Mouse (Mus musculus): ENCODE data around the gene Slc12a4.

Gene Slc12a4

GRCm38 (mm10) chr8:105971019-105971720 is 5.3 kb upstream of the Slc12a4 start:
- in situ Hi-C loops (cut with MboI, MseI): no loop called here

DNA sequence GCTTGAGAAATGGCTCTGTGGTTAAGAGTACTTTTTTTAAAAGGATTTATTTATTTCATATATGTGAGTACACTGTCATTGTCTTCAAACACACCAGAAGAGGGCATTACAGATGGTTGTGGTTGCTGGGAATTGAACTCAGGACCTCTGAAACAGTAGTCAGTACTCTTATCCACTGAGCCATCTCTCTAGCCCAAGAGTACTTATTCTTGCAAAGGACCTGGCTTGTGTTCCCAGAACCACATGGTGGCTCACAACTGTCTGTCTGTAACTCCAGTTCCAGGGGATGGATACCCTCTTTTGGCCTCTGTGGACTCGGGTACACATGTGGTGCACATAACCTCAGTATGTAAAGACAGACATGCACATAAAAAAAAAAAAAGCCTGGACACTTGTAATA is 3.5 kb upstream of the Slc12a4 start:
- in situ Hi-C loops (cut with MboI, MseI): no loop called here

DNA sequence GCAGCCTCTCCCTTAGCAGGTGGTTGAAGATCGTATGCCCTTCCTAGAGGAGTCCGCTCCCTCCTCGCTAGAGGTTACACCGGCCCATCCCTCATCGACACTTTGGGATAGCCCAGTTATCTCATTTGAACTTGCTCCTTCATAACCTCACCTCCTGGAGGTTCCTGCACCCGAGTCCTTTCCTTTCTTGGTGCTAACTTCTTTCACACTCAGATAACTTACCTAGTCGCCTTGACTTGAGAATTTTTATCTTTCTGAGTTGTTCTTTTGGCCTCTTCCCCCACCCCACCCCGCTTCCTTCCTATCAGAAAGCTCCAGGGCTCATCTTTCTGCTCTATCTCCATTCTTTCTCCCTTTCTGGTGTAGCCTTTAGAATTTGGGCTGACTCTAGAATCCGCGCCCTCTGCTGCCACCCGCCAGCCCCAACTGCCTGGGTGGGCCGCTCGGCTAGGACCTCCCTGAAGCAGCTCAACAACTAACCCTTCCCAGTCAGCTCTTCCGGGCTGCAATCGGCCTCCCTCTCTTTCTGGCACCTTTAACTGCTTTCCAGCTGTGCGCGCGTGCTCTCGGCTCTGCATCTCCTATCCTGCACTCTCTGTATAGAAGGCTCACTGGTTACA is 905 bp upstream of the Slc12a4 start:
- in situ Hi-C loops (cut with MboI, MseI): no loop called here

DNA sequence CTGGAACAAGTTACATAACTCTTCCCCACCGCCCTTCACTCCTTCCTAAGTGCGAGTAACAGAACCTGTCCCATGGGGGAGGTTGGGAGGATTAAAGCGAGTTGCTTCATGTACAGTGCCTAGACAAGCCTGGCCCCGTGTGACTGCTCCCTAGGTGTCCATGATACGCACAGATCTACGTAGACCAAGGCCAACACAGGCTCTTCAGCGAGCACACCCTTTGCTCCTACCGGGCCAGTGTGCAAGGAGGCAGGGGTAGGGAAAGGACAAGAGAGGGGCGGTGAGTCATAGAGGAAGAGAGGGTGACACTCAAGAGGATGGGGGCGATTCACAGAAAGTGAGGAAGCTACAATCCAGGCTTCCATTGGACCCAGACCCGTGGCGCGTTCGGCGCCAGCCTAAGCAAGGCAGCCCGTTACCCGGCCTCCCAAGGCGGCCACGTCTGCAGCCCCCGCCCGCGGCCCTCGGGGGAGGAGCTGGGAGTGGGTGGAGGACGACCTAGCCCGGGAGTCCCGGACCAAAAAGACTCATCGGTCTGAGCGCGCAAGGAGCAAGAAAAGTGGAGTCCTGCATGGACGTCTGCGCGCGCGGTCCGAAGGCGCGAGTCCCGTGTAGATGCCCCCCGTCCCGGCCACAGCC is 512 bp downstream of the Slc12a4 start:
- in situ Hi-C loops (cut with MboI, MseI): no loop called here

GRCm38 (mm10) chr8:105964506-105965265 is 1.2 kb downstream of the Slc12a4 start:
- in situ Hi-C loops (cut with MboI, MseI): no loop called here

GRCm38 (mm10) chr8:105961536-105961935 is 4.4 kb downstream of the Slc12a4 start:
- in situ Hi-C loops (cut with MboI, MseI): no loop called here

- in situ Hi-C loops (cut with MboI, MseI): no loop called here
These were observed 4.8 kb downstream of the Slc12a4 start for GRCm38 (mm10) chr8:105961101-105961500.

GRCm38 (mm10) chr8:105959350-105959749 is 6.5 kb downstream of the Slc12a4 start:
- in situ Hi-C loops (cut with MboI, MseI): no loop called here

GRCm38 (mm10) chr8:105957813-105958212 is 8.1 kb downstream of the Slc12a4 start:
- in situ Hi-C loops (cut with MboI, MseI): no loop called here

- in situ Hi-C loops (cut with MboI, MseI): no loop called here
These were observed 9.3 kb downstream of the Slc12a4 start for GRCm38 (mm10) chr8:105956556-105956955.

DNA sequence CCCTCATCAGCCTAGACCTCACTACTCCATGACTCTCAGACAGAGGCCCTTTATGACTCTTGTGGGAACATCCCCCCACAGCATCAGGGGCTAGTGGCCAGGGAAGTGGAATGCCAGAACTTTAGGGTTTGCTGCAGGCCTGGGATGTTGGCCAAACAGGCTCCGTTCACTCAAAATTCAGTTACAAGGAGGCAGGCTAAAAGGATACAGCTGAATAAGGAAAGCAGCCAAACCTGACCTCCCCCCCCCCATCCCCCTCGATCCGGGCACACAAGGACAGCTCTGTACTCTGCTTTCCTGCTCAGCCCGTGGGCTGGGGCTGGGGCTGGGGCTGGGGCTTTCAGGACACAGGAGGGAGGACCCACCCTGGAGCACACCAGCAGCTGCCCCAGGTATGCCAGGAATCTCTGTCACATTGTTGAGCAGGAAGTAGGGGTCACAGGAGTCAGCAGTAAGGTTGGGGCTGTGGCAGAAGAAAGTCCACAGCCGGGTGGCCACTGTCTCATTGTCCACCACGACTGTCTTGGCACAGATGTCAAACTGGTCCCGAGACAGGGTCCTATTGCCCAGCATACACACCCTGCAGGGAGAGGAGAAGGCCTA is 14.7 kb downstream of the Slc12a4 start:
- in situ Hi-C loops (cut with MboI, MseI): no loop called here

DNA sequence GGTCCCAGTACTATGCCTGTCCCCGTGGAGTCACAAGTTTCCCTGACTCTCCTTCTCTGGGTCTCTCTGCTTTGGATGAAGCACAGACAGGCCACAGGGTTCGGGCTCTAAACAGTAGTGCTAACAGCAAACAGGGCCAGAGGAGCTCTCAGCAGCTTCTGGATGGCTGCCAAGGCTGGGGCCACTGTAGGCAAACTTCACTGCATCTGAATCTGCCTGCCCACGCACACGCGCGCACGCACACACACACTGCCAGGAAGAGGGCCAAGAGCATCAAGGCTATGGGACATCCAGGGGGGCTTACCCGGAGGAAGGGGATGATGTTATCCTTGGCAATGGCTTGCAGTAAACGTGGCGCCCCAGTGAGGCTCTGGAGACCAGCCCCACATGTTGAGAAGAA is 16.5 kb downstream of the Slc12a4 start:
- in situ Hi-C loops (cut with MboI, MseI): no loop called here

DNA sequence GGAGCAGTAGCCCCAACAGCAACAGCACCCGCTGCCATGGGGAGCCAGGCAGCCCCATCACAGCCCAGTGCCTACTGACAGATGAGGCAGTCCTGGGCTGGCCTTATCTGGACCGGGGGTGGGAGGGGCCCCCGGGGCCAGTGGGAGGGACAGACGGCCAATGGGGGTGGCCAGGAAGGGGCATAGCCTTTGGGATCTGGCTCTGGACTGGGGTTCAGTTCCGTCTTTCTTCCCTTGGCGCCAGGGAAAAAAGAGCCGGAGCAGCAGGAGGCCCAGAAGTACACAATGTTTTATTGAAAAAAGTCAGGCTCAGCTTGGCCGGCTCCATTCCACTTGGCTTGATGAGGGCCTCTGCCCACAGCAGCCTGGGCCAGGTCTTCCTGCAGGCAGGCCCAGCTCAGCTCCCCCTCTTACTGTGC is 22.6 kb downstream of the Slc12a4 start, which contains the start of gene Lcat:
Gene Lcat, minus strand, starts transcription at position 62 of the 419 bp plus-strand sequence.
- in situ Hi-C loops (cut with MboI, MseI): no loop called here

DNA sequence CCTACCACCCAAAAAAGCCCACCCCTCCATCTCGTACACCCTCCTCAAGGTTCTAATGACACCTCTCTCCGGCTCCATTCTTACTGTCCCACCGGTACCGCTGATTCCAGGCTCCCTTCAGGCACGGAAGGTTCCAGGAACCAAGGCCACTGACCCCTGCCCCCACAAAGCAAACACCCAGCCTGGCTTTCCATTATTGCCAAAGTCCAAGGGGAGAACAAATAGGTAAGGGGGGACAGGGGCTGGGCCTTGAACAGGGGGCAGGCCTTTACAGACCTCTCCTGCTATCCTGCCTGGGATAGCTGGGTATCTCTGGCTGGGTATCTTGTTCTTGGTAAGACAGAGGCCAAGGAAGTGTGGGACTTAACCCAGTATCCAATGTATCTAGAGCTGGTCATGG is 23.4 kb downstream of the Slc12a4 start:
- in situ Hi-C loops (cut with MboI, MseI): no loop called here

- in situ Hi-C loops (cut with MboI, MseI): no loop called here
These were observed 23.9 kb downstream of the Slc12a4 start for GRCm38 (mm10) chr8:105942026-105942425.

DNA sequence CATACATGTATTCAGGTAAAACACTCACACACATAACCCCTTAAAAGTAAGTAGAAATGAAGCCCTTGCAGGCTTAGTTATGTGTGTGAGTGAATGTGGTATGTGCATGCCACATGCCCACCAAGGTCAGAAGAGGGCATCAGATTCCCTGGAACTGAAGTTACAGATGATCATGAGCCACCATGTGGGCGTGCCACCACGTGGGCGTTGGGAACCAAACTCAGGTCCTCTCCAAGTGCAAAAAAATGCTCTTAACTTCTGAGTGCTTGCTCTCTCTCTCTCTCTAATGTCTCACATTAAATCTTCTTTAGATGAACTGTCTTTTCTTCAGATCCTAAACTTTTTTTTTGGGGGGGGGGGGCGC is 27.6 kb downstream of the Slc12a4 start, which contains the start of gene Psmb10:
Gene Psmb10, minus strand, starts transcription at position 139 of the 364 bp plus-strand sequence.
- in situ Hi-C loops (cut with MboI, MseI): loop anchor here in 1 of 2 experiments (5.0 kb wide), 1 partner anchor 226 kb away; no protein-coding TSS in a partner anchor

- in situ Hi-C loops (cut with MboI, MseI): loop anchor here in 1 of 2 experiments (5.0 kb wide), 1 partner anchor 225 kb away; no protein-coding TSS in a partner anchor
These were observed 28.2 kb downstream of the Slc12a4 start for GRCm38 (mm10) chr8:105937496-105938305.

DNA sequence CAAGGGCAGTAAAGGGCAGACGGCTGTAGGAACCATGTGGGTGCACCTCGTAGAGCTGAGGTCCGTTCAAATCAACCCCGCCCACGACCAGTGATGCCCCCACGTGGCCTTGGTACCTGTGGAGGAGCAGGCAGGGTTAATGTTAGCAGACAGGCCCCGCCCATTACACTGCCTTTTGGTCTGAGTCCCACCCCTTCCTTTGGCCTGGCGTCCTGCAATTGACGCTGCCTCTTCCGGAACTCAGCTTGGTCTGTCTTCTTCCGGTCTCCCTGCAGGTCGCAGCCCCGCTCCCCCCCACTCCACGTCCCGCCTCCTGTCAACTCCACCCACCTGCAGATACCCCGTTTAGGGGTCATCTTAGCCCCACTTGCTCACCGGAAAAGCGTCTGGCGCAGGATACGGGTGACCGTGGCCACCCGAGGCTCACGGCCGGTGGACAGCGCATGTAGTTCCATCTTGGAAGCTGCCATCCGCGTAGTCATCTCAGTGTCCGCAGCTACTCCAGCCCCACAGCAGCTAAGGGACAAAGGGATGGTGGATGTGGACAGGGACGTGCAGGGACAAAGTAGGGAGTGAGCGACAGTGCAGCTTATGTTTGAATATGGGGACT is 28.9 kb downstream of the Slc12a4 start:
- in situ Hi-C loops (cut with MboI, MseI): loop anchor here in 1 of 2 experiments (5.0 kb wide), 1 partner anchor 225 kb away; no protein-coding TSS in a partner anchor

DNA sequence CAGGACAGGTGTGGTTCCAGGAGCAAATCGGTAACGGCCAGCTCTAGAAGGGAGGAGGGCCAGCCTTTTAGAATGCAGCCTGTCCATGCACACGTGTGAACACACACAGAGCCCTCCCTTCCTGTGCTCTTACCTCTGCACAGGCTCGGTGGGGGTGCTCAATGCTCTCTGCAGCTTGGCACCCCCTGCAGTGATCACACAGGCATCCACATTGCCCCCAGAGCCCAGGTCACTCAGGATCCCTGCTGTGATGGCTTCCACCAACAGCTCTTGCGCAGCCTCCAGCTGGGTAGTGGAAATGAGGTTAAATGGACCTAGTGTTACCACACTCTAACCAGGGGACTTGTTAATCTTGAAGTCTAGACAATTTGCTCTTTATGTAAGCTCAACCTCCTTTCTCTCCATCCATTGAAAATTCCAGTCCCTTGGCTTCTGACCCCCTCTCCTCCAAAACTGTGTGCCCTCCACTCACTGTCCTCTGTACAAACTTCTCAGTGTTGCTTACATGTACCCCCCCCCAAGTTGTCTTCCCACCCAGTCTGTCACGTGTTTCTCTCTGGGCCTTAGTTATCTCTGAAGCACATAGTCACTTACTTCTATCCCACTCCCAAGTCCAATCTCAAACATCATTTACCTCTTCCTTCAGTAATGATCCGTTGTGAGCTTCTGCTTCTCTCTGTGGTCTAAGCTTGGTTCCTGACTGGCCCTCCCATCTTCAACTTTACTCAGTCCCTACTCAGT is 29.9 kb downstream of the Slc12a4 start:
- in situ Hi-C loops (cut with MboI, MseI): loop anchor here in 1 of 2 experiments (5.0 kb wide), 1 partner anchor 224 kb away; no protein-coding TSS in a partner anchor

Data from T-helper 17 cell (primary cell).